Mouse (Mus musculus) testis, adult 10 weeks (tissue): Measurements from ENCODE around the gene Mboat2. TPM values are rescaled to one million over a fixed set of nuclear protein-coding genes. Genes with fewer than 3 reads are reported as not detected.

Experiments
- polyA plus RNA-seq: library from polyadenylated mRNA; stranded (reverse); fragments of 350-450 nt; fragmentation: Illumina TruSeq; extraction: RNeasy Lipid Tissue Mini Kit (QIAGEN cat#74804); gene quantifications from one replicate; pipeline ENCODE4 v1.2.3, GENCODE M21; 2014; ENCODE audit warnings: low read depth, low replicate concordance

The Mboat2 gene
- polyA plus RNA-seq, result 19.7 TPM

GRCm38 (mm10) chr12:24830766-24831152 is at the start of gene Mboat2:
Gene Mboat2, plus strand, starts transcription at chr12:24830879.

GRCm38 (mm10) chr12:24974446-24975114 is 143.9 kb downstream of the Mboat2 start, which contains the start of gene Kidins220:
Gene Kidins220, plus strand, starts transcription at chr12:24974925.

Other genes starting within 250 kb of the Mboat2 start
- 3.1 TPM for gene Klf11, start 179.6 kb upstream of the Mboat2 start, polyA plus RNA-seq
- gene Cys1, start 149.1 kb upstream of the Mboat2 start, polyA plus RNA-seq, result 0.50 TPM
- 18.5 TPM for gene Rrm2, start 122.6 kb upstream of the Mboat2 start, polyA plus RNA-seq
- gene Kidins220, start 144.0 kb downstream of the Mboat2 start, polyA plus RNA-seq, result 30.2 TPM